Mouse (Mus musculus) forebrain, embryonic 13.5 days (tissue): ENCODE data around the gene Ctdspl. TPM values are rescaled to one million over a fixed set of nuclear protein-coding genes. Genes with fewer than 3 reads are reported as not detected.

ENCODE experiments used
- ATAC-seq: fragments of 200-750 bp; cut with Nextera tagmentation; 2 replicates; pipeline ENCODE4 v1.8.0; 2017
- H3K27ac ChIP-seq: fragments of 300-500 bp; sonication (generic); 2 replicates; pipeline ENCODE4 v1.5.1; 2015; ENCODE audit warnings: inconsistent platforms, mild to moderate bottlenecking, moderate library complexity
- H3K27me3 ChIP-seq: fragments of 300-500 bp; sonication (generic); 2 replicates; pipeline ENCODE4 v1.6.1; 2015; ENCODE audit warnings: mild to moderate bottlenecking, inconsistent platforms
- H3K36me3 ChIP-seq: fragments of 300-500 bp; sonication (generic); 2 replicates; pipeline ENCODE4 v1.6.1; 2015; ENCODE audit warnings: mild to moderate bottlenecking, inconsistent platforms; ENCODE audit not compliant: poor library complexity, severe bottlenecking
- H3K4me1 ChIP-seq: fragments of 300-500 bp; sonication (generic); 2 replicates; pipeline ENCODE4 v1.6.1; 2015; ENCODE audit warnings: inconsistent platforms
- H3K4me2 ChIP-seq: fragments of 300-500 bp; sonication (generic); 2 replicates; pipeline ENCODE4 v1.6.1; 2015; ENCODE audit warnings: inconsistent platforms, mild to moderate bottlenecking, moderate library complexity
- H3K4me3 ChIP-seq: fragments of 300-500 bp; sonication (generic); 2 replicates; pipeline ENCODE4 v1.5.1; 2015; ENCODE audit warnings: mild to moderate bottlenecking, inconsistent platforms
- H3K9ac ChIP-seq: fragments of 300-500 bp; sonication (generic); 2 replicates; pipeline ENCODE4 v1.6.1; 2015; ENCODE audit warnings: mild to moderate bottlenecking, inconsistent platforms
- H3K9me3 ChIP-seq: fragments of 300-500 bp; sonication (generic); replicated peaks from 2 replicates; pipeline ENCODE4 v1.6.1; 2016; ENCODE audit warnings: inconsistent platforms
- WGBS: fragments of 180-500 bp; shearing (Covaris S2); methylation state at CpG from one replicate; pipeline ENCODE4 v1.1.7; 2015; 5-methylcytosine and 5-hydroxymethylcytosine counted together
- polyA plus RNA-seq: library from polyadenylated mRNA; unstranded; fragments of >200 nt; fragmentation: Nextera tagmentation; extraction: Ambion mirVana; gene quantifications from 2 replicates; pipeline ENCODE4 v1.2.1, GENCODE M21; 2015

Gene Ctdspl
- 6.8 and 8.0 TPM in 2 replicates for polyA plus RNA-seq

DNA sequence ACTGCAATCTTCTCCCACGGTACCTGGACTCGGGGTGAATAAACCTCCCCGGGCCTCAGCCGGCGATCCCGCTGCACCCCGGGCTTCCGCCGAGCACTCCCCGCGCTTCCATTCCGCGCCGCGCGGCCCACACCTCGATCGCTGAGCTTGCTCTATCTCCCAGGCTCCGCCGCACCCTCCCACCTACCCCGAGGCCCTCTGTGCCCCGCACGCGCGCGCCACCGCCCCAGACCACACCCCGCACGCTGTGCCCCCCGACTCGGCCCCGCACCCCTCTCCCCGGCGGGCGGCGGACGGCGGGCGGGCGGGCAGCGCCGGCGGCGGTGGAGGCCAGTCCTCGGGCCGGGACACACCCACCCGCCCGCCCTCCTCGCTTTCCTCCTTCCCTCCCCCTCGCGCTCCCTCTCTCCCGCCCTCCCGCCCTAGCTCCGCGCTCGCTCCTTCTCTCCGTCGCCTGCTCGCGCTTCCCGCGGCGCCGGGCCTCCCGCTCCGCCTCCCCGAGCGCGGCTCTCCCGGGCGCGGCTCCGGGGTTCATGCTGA is at the start of gene Ctdspl:
Gene Ctdspl, plus strand, starts transcription at position 343 of the 540 bp plus-strand sequence.
- ATAC-seq: peak; percentile 62
- peak within 1 kb of the TSS; percentile 80 for H3K4me3 ChIP-seq
- H3K4me1 ChIP-seq: peaks cover 36% of the 10 kb centered on the region
- no peaks in the 10 kb centered on the region for H3K9me3 ChIP-seq
- under 1% methylated on average over 50 of the region's 73 CpGs for WGBS
- H3K9ac ChIP-seq: peak within 1 kb of the TSS; percentile 85
- H3K36me3 ChIP-seq: no peaks in the 10 kb centered on the region
- peak within 1 kb of the TSS; percentile 97 for H3K4me2 ChIP-seq
- no peaks in the 10 kb centered on the region for H3K27me3 ChIP-seq
- H3K27ac ChIP-seq: peak within 1 kb of the TSS; percentile 80

- no peaks in the 10 kb centered on the region for H3K9me3 ChIP-seq
- no peak overlapping the region for H3K9ac ChIP-seq
- H3K4me1 ChIP-seq: no peaks in the 10 kb centered on the region
- no peak overlapping the region for H3K4me3 ChIP-seq
- no peak for ATAC-seq
- H3K4me2 ChIP-seq: no peak overlapping the region
- WGBS: 90% methylated on average over 10 of the region's 10 CpGs
- H3K27me3 ChIP-seq: no peaks in the 10 kb centered on the region
- H3K36me3 ChIP-seq: no peaks in the 10 kb centered on the region
- no peak overlapping the region for H3K27ac ChIP-seq
These were observed 49.4 kb upstream of the Ctdspl start for GRCm38 (mm10) chr9:118876902-118877301.

- no peaks in the 10 kb centered on the region for H3K36me3 ChIP-seq
- no peaks in the 10 kb centered on the region for H3K9me3 ChIP-seq
- H3K27me3 ChIP-seq: no peaks in the 10 kb centered on the region
- no peak overlapping the region for H3K9ac ChIP-seq
- no peak overlapping the region for H3K4me3 ChIP-seq
- no peak for ATAC-seq
- H3K4me1 ChIP-seq: no peaks in the 10 kb centered on the region
- H3K27ac ChIP-seq: no peak overlapping the region
- 76% methylated on average over 7 of the region's 7 CpGs for WGBS
- no peak overlapping the region for H3K4me2 ChIP-seq
These were observed 48.8 kb upstream of the Ctdspl start for GRCm38 (mm10) chr9:118877365-118878008.

DNA sequence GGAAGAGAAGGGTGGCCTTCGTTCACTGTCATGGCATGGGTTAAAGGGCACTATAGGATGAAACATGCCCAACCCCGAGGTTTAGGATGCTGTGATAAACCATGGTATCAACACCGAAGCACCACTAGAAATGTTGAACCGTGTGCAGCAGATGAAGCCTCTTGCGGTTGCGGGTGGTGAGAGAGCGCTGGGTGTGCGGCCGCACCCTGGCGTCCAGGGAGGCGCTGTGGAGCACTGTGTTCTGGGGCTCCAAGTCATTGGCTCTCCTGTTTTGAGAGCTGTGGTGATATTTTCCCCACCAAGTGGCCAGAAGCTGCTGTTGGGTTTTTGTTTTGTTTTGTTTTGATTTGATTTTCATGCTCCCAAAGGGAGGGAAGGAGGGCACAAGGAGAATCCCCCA is 47.7 kb upstream of the Ctdspl start:
- Histone ChIP-seq H3K9ac (no peak overlapping the region), H3K4me2 (no peak overlapping the region), H3K4me3 (no peak overlapping the region), H3K4me1 (no peaks in the 10 kb centered on the region), H3K27me3 (no peaks in the 10 kb centered on the region), H3K9me3 (no peaks in the 10 kb centered on the region), H3K36me3 (no peaks in the 10 kb centered on the region), H3K27ac (no peak overlapping the region)
- 90% methylated on average over 11 of the region's 11 CpGs for WGBS
- no peak for ATAC-seq

DNA sequence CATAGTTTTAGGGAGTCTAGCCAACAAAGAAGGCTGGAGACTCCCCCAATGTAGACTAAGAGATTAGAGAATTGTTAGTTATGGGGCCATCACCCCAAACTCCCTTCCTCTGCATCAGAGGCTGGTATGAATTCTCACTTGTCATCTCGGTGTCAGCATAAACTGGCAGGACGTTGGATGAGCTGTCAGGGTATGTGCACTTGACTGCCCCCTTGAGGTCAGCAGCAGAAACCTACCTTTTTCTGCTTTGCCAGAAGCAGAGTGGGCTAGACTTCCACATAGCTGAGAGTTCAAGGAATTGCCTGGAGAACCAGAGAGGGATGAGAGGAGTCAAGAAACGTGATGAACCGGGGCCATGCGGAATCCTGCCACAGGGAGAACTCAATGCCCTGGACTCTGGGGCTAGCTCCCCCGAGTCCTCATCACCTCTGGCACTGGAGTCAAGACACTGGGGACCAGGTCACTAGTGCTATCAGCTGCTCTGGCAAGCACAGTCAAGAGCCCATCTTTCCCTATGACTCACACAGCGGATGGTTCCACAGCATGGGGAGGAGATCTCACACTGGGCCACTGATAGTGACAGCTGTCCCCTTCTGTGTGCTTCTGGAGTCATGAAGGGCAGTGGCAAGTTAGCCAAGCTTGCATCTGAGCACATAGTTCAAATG is 44.8 kb upstream of the Ctdspl start:
- no peak overlapping the region for H3K4me3 ChIP-seq
- H3K27me3 ChIP-seq: no peaks in the 10 kb centered on the region
- H3K27ac ChIP-seq: no peak overlapping the region
- no peaks in the 10 kb centered on the region for H3K36me3 ChIP-seq
- H3K9me3 ChIP-seq: no peaks in the 10 kb centered on the region
- H3K4me2 ChIP-seq: no peak overlapping the region
- H3K4me1 ChIP-seq: no peaks in the 10 kb centered on the region
- 77% methylated on average over 7 of the region's 7 CpGs for WGBS
- H3K9ac ChIP-seq: no peak overlapping the region
- ATAC-seq: no peak

DNA sequence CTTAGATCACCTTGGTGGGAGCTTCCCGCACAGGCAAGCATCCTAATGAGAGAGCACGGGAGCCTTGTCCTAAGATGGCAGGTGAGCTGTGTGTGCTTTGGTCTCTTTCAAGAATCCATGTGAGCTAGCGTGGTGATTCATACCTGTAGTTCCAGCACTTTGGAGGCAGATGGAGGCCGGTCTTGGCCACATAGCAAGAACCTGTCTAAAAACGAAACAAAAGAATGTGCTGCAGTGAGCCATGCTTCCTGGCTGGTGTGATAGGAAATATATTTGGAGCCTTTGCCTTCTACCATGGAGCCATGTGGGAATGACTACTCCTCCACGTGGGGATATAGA is 44.3 kb upstream of the Ctdspl start:
- Histone ChIP-seq H3K36me3 (no peaks in the 10 kb centered on the region), H3K4me2 (no peak overlapping the region), H3K4me1 (no peaks in the 10 kb centered on the region), H3K27me3 (no peaks in the 10 kb centered on the region), H3K4me3 (no peak overlapping the region), H3K27ac (no peak overlapping the region), H3K9me3 (no peaks in the 10 kb centered on the region), H3K9ac (no peak overlapping the region)
- WGBS: 84% methylated on average over 6 of the region's 6 CpGs
- ATAC-seq: no peak

DNA sequence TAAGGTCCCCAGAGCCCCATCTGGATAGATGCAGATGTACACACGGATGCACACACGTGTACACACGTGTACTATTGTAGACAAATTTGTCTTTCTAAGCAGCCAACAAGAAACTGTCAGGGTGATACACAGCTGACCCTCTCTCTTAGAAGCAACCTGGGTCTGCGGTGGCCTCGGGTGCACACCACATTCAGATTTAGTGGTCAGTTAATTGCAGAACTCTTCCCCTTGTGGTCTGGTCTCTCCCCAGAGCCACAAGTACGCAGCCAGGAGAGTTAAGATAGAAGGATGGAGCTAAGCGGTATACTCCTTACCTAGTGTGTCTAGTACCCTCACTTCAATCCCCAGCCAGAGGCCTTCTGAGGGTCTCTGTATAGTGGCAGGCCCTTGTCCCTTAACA is 43.1 kb upstream of the Ctdspl start:
- ATAC-seq: no peak
- Histone ChIP-seq H3K4me2 (no peak overlapping the region), H3K9me3 (no peaks in the 10 kb centered on the region), H3K4me1 (no peaks in the 10 kb centered on the region), H3K36me3 (no peaks in the 10 kb centered on the region), H3K27ac (no peak overlapping the region), H3K4me3 (no peak overlapping the region), H3K9ac (no peak overlapping the region), H3K27me3 (no peaks in the 10 kb centered on the region)
- WGBS: 91% methylated on average over 7 of the region's 7 CpGs

DNA sequence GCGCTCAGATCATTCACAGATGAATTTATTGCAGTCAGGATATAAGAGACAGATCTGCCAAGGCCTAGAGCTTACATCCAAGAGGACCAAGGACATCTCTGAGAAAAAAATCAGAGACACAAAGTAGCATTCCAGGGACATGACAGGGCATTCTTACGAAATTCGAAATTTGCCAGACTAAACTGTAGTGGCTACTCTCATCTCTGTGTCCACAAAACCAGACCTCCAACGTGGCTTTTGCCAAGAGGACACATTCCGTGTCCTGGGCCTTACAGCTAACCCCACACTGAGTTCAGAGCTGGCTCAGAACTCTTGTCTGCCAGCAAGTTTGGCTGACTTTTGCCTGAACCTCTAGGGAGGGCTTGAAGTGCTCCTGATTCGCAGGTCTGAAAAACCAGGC is 40.5 kb upstream of the Ctdspl start:
- no peak for ATAC-seq
- WGBS: 84% methylated on average over 6 of the region's 6 CpGs
- no peak overlapping the region for H3K27ac ChIP-seq

GRCm38 (mm10) chr9:118887201-118887600 is 39.1 kb upstream of the Ctdspl start:
- no peak overlapping the region for H3K9ac ChIP-seq
- H3K4me1 ChIP-seq: peaks cover 12% of the 10 kb centered on the region
- H3K4me2 ChIP-seq: no peak overlapping the region
- no peak overlapping the region for H3K27ac ChIP-seq
- ATAC-seq: no peak
- no peaks in the 10 kb centered on the region for H3K27me3 ChIP-seq
- 79% methylated on average over 7 of the region's 7 CpGs for WGBS
- H3K36me3 ChIP-seq: no peaks in the 10 kb centered on the region
- no peaks in the 10 kb centered on the region for H3K9me3 ChIP-seq
- H3K4me3 ChIP-seq: no peak overlapping the region

More for the DNA sequence above, 40.5 kb upstream of the Ctdspl start:
- Histone ChIP-seq H3K36me3 (no peaks in the 10 kb centered on the region), H3K4me2 (no peak overlapping the region), H3K9me3 (no peaks in the 10 kb centered on the region), H3K27me3 (no peaks in the 10 kb centered on the region), H3K9ac (no peak overlapping the region), H3K4me1 (peaks cover 3% of the 10 kb centered on the region; the same call in 1 of the 2 replicates), H3K4me3 (no peak overlapping the region)

- H3K9me3 ChIP-seq: no peaks in the 10 kb centered on the region
- WGBS: 90% methylated on average over 8 of the region's 8 CpGs
- ATAC-seq: no peak
- H3K36me3 ChIP-seq: no peaks in the 10 kb centered on the region
- no peak overlapping the region for H3K27ac ChIP-seq
- peaks cover 12% of the 10 kb centered on the region for H3K4me1 ChIP-seq
- H3K9ac ChIP-seq: no peak overlapping the region
- H3K4me2 ChIP-seq: no peak overlapping the region
- no peaks in the 10 kb centered on the region for H3K27me3 ChIP-seq
- no peak overlapping the region for H3K4me3 ChIP-seq
These were observed 38.5 kb upstream of the Ctdspl start for GRCm38 (mm10) chr9:118887734-118888133.

- H3K27ac ChIP-seq: no peak overlapping the region
- H3K4me2 ChIP-seq: no peak overlapping the region
- no peak overlapping the region for H3K4me3 ChIP-seq
- no peak overlapping the region for H3K9ac ChIP-seq
- no peak for ATAC-seq
- H3K27me3 ChIP-seq: no peaks in the 10 kb centered on the region
- H3K4me1 ChIP-seq: peaks cover 12% of the 10 kb centered on the region
- no peaks in the 10 kb centered on the region for H3K36me3 ChIP-seq
- H3K9me3 ChIP-seq: no peaks in the 10 kb centered on the region
- WGBS: 88% methylated on average over 4 of the region's 4 CpGs
These were observed 36.1 kb upstream of the Ctdspl start for GRCm38 (mm10) chr9:118890149-118890548.

DNA sequence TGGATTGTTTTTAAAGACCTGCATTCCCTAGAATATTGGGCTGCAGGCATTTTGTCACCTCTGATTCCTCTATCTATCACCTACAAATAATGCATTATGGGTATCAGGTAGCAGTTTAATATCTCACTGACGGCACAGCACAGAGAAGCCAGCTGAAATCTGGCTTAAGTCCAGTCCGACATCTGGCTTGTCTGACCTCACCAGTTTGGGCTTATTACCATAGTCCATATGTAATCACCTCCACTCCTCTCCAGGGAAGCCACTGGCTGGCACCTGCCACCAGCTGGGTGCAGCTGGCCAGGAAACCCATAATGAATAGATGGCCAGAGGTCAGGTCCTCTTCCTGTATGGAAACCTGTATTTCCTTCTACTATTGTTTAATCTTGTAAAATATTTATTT is 35.6 kb upstream of the Ctdspl start:
- no peaks in the 10 kb centered on the region for H3K9me3 ChIP-seq
- no peak overlapping the region for H3K4me3 ChIP-seq
- H3K27me3 ChIP-seq: no peaks in the 10 kb centered on the region
- ATAC-seq: no peak
- 71% methylated on average over 2 of the region's 2 CpGs for WGBS
- H3K4me2 ChIP-seq: no peak overlapping the region
- H3K9ac ChIP-seq: no peak overlapping the region
- no peaks in the 10 kb centered on the region for H3K36me3 ChIP-seq
- H3K4me1 ChIP-seq: peaks cover 12% of the 10 kb centered on the region
- H3K27ac ChIP-seq: no peak overlapping the region
